Mouse (Mus musculus) CD4-positive, CD25-positive, alpha-beta regulatory T cell, adult 9 weeks (primary cell): ENCODE measurements around the gene Gm20897. TPM values are rescaled to one million over a fixed set of nuclear protein-coding genes. Genes with fewer than 3 reads are reported as not detected.

ENCODE experiments used
- polyA plus RNA-seq: library from polyadenylated mRNA; unstranded; fragments of 100-300 nt; shearing (Covaris generic); gene quantifications from one replicate; pipeline ENCODE4 v1.2.1, GENCODE M21; 2017

The Gm20897 gene
- not detected for polyA plus RNA-seq

DNA sequence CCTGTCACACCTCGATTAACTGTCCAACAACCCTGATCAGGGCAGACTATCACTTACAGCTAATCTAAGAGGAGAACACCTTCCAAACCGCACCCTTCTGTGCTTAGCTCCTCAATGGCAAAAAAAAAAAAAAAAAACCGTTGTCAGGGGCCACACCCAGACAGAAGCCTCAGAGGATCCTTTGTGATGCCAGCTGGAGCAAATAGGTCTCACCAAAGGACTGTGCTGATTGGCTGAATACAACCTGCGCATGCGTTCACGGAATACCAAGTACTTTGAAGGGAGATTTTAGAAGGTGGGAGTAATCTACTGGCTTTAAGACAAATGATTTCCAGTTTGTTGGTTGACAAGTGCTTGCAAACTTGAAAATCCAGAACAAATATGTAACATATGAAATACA, at the start of gene Gm20897:
Gm20897 (minus strand) TSS at position 101 of the 400 bp plus-strand sequence.

Other genes with a start within 250 kb of the Gm20897 start
- gene Gm21732, start 73.5 kb upstream of the Gm20897 start, polyA plus RNA-seq: not detected